Mouse (Mus musculus): ENCODE data around the gene Gm20604.
A peak's percentile ranks its signal among the peaks of the same experiment; 100 is the strongest.

Gm20604 gene

GRCm38 (mm10) chr12:102705906-102706640, 52.4 kb downstream of the Gm20604 start:
- DNase-seq (ENCODE audit: low spot score), result no peak

- peak; percentile 77 for DNase-seq (ENCODE audit: low spot score)
These were observed 53.1 kb downstream of the Gm20604 start for GRCm38 (mm10) chr12:102705216-102705871.

GRCm38 (mm10) chr12:102704457-102705198, 53.8 kb downstream of the Gm20604 start, which contains the start of gene Itpk1:
Gene Itpk1 (minus strand): TSS chr12:102704930.
- DNase-seq (ENCODE audit: low spot score), result peak; percentile 44

DNA sequence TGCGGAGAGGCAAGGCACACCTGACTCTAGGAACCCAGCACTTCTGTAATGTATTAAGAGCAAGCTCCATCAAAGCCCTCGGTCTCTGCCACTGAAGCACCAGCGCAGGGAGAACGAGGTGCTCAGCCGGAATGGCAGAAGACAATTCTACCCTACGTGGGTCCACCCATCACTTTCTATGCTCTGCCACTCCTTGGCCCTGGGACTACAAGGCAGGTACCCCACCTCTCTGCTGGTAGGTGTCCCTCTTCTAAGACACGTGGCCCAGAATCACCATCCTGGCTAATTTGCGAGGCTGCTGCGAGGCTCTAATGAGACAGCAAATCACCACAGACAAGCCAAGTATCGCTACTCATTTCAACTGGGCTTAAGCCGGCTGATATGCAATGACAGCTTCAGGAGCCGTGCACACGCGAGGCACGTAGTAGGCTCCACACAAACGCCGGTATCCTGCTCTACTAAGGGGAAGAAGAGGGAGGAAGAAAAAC, 54.5 kb downstream of the Gm20604 start:
- DNase-seq (ENCODE audit: low spot score), result no peak

- no peak for DNase-seq (ENCODE audit: low spot score)
These were observed 55.0 kb downstream of the Gm20604 start for GRCm38 (mm10) chr12:102703441-102703840.

GRCm38 (mm10) chr12:102703111-102703412, 55.4 kb downstream of the Gm20604 start:
- DNase-seq (ENCODE audit: low spot score), result no peak

DNA sequence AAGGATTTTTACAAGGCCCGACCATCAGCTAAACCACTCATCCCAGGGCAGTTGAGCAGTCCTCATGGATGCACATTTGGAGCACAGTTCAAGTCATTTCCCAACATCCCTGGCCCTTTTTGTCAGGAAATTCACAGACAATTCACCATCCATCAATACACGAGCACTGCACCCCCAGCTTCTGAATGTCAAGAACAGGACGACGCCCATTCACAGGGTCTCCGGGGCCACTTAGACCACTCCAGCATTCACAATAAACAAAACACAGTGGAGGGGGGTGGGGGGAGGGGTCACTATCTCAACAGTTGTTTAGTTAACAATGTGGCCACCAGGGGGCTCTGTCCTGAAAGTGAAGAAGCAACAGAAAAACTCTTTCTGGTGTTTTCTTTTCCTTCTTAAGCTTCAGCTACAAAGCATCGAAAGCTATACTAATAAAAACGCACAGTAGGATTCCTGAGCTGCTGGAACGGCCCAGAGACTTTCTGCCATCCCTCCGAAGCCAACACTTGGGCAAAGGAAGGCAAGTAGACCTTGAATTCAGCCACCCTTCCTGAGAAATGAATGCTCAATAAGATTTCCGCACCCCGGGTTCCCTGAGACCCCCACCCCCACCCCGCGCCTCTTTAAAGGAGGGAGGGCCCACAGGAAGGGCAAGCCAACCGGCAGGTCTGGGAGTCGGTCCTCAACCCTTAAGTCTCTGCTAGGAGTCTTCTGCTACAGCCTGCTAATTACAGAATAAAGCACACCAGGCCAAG, 55.9 kb downstream of the Gm20604 start:
- no peak for DNase-seq (ENCODE audit: low spot score)

DNA sequence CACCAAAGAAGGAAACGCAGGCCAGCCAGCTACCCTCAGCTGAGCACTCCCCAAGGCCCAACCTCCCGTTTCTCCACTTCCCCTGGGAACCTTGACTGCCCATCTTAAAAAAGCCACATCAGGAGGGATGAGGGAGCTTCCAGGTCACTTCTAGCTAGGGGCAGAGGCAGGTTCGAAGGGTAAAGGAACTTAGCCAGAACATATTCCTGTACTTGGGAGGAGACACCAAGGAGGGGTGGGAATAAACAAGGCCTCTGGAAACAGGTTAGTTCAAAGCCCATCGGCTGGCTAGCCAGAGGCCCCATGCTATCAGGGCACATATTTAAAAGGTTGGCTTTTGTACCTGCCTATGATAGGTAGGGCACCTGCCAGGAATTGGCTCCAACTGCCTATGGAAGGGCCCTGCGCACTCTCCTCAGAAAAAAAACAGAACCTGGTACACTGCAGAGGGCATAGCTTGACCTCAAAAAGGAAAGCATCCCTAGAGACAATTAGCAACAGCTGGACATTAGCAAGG, 56.7 kb downstream of the Gm20604 start:
- DNase-seq (ENCODE audit: low spot score), result no peak

GRCm38 (mm10) chr12:102700453-102700852, 58.0 kb downstream of the Gm20604 start:
- no peak for DNase-seq (ENCODE audit: low spot score)

DNA sequence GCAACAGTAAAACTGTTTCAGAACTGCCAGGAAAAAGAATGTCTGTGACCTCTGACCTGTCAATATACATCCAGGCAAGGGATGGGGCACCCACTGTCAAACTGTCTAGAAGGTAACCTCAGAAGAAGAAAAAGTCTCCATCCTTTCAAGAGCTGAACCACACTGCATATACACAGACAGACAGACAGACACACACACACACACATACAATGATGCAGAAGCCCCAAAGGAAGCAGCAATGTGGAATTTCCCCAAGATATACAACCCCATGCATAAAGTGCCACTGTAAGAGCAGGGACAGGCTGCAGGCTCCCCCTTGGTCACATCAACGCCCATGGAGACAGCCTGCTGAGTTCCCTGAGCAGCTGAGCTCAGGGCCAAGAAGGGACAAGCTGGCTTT, 59.3 kb downstream of the Gm20604 start:
- no peak for DNase-seq (ENCODE audit: low spot score)

DNA sequence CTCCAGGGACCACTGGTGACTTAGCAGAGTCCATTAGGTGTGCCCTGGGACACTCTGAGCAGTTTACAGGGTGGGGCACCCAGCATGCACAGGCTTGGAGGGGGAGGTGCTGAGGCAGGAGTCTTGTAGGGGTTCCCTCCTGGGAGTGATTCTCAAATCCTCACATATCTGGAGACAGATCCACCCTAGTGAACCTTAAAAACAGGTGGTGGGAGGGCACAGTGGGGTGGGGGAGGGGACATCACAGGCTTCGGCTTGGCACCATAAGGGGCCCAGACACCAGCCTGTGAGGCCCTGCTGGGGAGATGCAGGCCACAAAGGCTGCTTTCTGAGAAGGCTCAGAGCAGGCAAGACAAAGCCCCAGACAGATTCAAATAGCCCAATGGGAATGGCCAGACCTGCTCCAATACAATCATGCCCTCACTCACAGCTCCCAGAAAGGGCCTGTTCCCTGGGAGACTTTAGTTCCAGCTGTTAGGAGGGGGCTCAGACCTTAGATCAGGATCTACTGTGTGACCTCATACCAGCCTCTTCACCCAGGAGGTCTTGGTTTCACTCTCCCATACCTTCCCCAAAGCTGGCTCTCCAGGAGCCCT, 60.3 kb downstream of the Gm20604 start:
- DNase-seq (ENCODE audit: low spot score), result no peak

GRCm38 (mm10) chr12:102697381-102697780, 61.1 kb downstream of the Gm20604 start:
- no peak for DNase-seq (ENCODE audit: low spot score)

DNA sequence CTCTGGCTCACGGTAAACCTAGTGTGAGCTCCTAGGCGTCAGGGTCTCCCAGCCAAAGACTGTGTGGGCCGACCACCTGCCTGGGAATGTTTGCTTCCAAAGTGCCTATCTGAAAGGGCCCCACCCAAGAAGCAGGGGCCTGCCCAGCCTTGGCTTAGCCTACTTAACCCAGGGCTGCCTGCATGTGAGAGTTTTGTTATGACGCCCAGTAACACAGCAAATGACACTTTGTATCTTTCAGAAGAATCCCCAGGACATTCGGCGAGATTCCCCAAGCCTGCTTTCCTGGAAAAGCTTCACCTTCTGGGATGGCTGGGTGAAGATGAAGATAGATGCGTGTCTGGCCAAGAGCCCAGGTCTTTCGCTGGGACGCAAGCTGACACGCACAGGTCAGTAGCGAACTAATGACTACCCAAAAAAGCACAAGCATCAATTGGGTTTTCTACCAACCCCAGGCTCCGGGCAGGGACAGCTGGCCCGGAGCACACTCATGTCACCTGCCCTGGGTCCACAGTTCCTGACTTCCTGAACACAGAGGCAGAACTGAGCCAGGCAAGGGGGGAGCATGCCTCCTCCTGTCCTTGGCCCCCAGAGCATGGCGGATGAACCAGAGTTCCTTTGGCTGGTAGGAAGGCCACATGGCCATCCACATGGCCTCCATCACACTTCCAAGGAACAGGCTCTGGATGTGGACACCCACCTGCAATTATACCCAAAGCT, 61.7 kb downstream of the Gm20604 start:
- no peak for DNase-seq (ENCODE audit: low spot score)

DNA sequence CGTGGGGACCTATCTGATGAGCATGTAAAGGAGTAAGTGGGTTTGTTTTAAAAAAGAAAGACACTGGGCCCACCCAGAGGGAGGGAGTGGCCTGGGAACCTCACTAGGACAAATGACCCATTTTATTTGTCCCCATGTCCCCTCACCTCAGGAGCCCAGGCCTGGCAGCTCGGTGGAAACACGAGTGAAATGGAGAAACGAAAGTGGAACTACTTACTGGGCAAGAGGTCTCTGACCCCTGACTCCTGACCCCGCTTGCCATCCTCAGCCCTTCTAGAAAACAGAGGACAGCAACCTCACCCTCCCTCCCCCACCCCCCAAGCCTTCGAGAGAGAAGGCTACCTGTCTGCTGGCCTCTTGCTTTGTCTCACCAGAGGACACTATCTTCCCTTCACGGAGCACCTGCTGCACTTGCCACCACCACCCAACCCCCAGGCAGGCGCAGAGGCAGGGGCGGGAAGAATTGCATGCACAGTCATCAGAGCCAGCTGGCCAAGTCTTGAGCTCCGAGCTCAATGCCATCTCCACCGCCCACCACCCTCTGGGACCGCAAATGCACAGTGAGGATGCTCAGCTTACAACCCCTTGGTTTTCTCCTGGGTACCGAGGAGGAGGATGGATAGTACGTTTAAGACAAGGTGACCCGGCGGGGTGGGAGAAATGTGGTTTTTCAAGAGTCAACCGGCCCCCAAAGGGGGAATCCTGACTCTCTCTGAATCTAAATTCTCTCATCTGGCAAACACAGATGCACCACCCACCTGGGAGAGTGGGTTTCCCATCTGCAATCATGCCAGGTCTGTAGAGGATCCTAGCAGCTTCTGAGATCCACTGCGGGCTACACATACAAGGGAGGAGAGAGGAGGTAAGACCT, 62.9 kb downstream of the Gm20604 start:
- no peak for DNase-seq (ENCODE audit: low spot score)

DNA sequence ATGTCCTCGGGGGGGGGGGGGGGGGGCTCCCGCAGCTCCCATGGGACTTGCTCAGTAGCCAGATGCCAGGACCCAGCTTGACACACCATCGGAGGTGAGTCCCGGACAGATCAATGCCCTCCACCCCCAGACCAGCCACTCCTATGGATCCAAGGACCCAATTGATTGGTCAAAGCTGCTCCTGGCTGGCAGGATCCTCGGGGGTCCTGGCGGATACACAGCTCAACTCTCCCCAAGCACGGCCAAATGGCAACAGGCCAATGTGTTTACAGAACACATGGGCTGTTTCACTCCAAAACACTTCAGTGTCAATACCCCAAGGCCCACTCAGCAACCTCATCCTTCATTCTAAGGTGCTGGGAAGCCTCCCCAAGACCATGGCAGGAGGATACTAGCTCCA, 66.7 kb downstream of the Gm20604 start:
- DNase-seq (ENCODE audit: low spot score), result no peak
